Mouse (Mus musculus) stomach, embryonic 14.5 days (tissue): ENCODE measurements around the gene Oas1a. TPM values are rescaled to one million over a fixed set of nuclear protein-coding genes. Genes with fewer than 3 reads are reported as not detected.
"Not testable (repeated sequence)": the region's sequence is repeated elsewhere in the genome, so short reads cannot be mapped to it uniquely, and the experiment has no call there.

Experiments
- ATAC-seq: fragments of 200-750 bp; cut with Nextera tagmentation; 2 replicates; pipeline ENCODE4 v1.8.0; 2017; ENCODE audit warnings: low read depth, moderate TSS enrichment; ENCODE audit not compliant: insufficient number of reproducible peaks, insufficient read depth, low FRiP score
- H3K27ac ChIP-seq: fragments of 300-500 bp; sonication (generic); 2 replicates; pipeline ENCODE4 v1.5.1; 2014; ENCODE audit warnings: mild to moderate bottlenecking, low read length, moderate library complexity, mixed read lengths
- H3K27me3 ChIP-seq: fragments of 300-500 bp; sonication (generic); 2 replicates; pipeline ENCODE4 v1.6.1; 2014; ENCODE audit warnings: low read length, control low read depth, mixed read lengths; ENCODE audit not compliant: control insufficient read depth, insufficient read depth
- H3K36me3 ChIP-seq: fragments of 300-500 bp; sonication (generic); 2 replicates; pipeline ENCODE4 v1.6.1; 2014; ENCODE audit warnings: mild to moderate bottlenecking, control low read depth, low read length, moderate library complexity, mixed read lengths; ENCODE audit not compliant: control insufficient read depth, insufficient read depth
- H3K4me1 ChIP-seq: fragments of 300-500 bp; sonication (generic); 2 replicates; pipeline ENCODE4 v1.6.1; 2014; ENCODE audit warnings: low read length, control low read depth, mixed read lengths; ENCODE audit not compliant: control insufficient read depth, insufficient read depth
- H3K4me2 ChIP-seq: fragments of 300-500 bp; sonication (generic); replicated peaks from 2 replicates; pipeline ENCODE4 v1.6.1; 2014; ENCODE audit warnings: low read depth, low read length, control low read depth
- H3K4me3 ChIP-seq: fragments of 300-500 bp; sonication (generic); 2 replicates; pipeline ENCODE4 v1.5.1; 2014; ENCODE audit warnings: low read depth, low read length, control low read depth
- H3K9ac ChIP-seq: fragments of 300-500 bp; sonication (generic); replicated peaks from 2 replicates; pipeline ENCODE4 v1.6.1; 2014; ENCODE audit warnings: low read depth, mild to moderate bottlenecking, control low read depth, low read length, moderate library complexity, mixed read lengths
- H3K9me3 ChIP-seq: fragments of 300-500 bp; sonication (generic); 2 replicates; pipeline ENCODE4 v1.6.1; 2016; ENCODE audit warnings: low read depth, low read length, control low read depth; ENCODE audit not compliant: control insufficient read depth
- WGBS: fragments of 180-500 bp; shearing (Covaris S2); extraction: QIAGEN DNeasy Blood & Tissue Kit; methylation state at CpG from one replicate; pipeline ENCODE4 v1.1.7; 2014; 5-methylcytosine and 5-hydroxymethylcytosine counted together
- polyA plus RNA-seq: library from polyadenylated mRNA; unstranded; fragments of >200 nt; fragmentation: Nextera tagmentation; extraction: Ambion mirVana; gene quantifications from 2 replicates; pipeline ENCODE4 v1.2.1, GENCODE M21; 2014

Oas1a gene
- polyA plus RNA-seq, 1 experiment from 2014 or later = 2.2 TPM

GRCm38 (mm10) chr5:120926311-120926710, 19.0 kb upstream of the Oas1a start:
- not testable (repeated sequence) for H3K4me3 ChIP-seq, H3K27me3 ChIP-seq, ATAC-seq, H3K9ac ChIP-seq, H3K36me3 ChIP-seq, H3K4me1 ChIP-seq, H3K4me2 ChIP-seq, H3K27ac ChIP-seq, H3K9me3 ChIP-seq
- 46% methylated on average over 2 of the region's 2 CpGs for WGBS

- H3K4me3 ChIP-seq, H3K27ac ChIP-seq, H3K36me3 ChIP-seq, H3K4me1 ChIP-seq, H3K4me2 ChIP-seq, H3K9ac ChIP-seq, H3K9me3 ChIP-seq, ATAC-seq, H3K27me3 ChIP-seq: not testable (repeated sequence)
- WGBS = 67% methylated on average over 4 of the region's 4 CpGs
Measured at GRCm38 (mm10) chr5:120924520-120924919, 17.2 kb upstream of the Oas1a start.

- H3K4me2 ChIP-seq = no peak overlapping the region
- H3K27ac ChIP-seq = no peak overlapping the region
- no peaks in the 10 kb centered on the region for H3K9me3 ChIP-seq
- no peaks in the 10 kb centered on the region for H3K36me3 ChIP-seq
- WGBS = 68% methylated on average over 4 of the region's 4 CpGs
- no peak for ATAC-seq
- H3K9ac ChIP-seq = no peak overlapping the region
- no peaks in the 10 kb centered on the region for H3K4me1 ChIP-seq
- H3K4me3 ChIP-seq = no peak overlapping the region
- no peaks in the 10 kb centered on the region for H3K27me3 ChIP-seq
Measured at GRCm38 (mm10) chr5:120923969-120924368, 16.6 kb upstream of the Oas1a start.

- 81% methylated on average over 3 of the region's 3 CpGs for WGBS
- Histone ChIP-seq H3K4me1 (no peaks in the 10 kb centered on the region), H3K36me3 (no peaks in the 10 kb centered on the region), H3K9ac (no peak overlapping the region), H3K9me3 (no peaks in the 10 kb centered on the region), H3K27ac (no peak overlapping the region), H3K4me2 (no peak overlapping the region), H3K4me3 (no peak overlapping the region), H3K27me3 (no peaks in the 10 kb centered on the region)
- no peak for ATAC-seq
Measured at GRCm38 (mm10) chr5:120920296-120920695, 13.0 kb upstream of the Oas1a start.

GRCm38 (mm10) chr5:120919156-120919935, 12.0 kb upstream of the Oas1a start:
- not testable (repeated sequence) for ATAC-seq, H3K4me1 ChIP-seq
- 70% methylated on average over 2 of the region's 2 CpGs for WGBS

GRCm38 (mm10) chr5:120914204-120914603, 6.9 kb upstream of the Oas1a start, which contains the start of gene Oas1d:
Gene Oas1d (plus strand): TSS chr5:120914536.
- not testable (repeated sequence) for ATAC-seq, H3K36me3 ChIP-seq, H3K27me3 ChIP-seq, H3K4me3 ChIP-seq, H3K4me2 ChIP-seq, H3K9ac ChIP-seq, H3K27ac ChIP-seq, H3K9me3 ChIP-seq, H3K4me1 ChIP-seq
- 44% methylated on average over 8 of the region's 8 CpGs for WGBS

More at GRCm38 (mm10) chr5:120919156-120919935, 12.0 kb upstream of the Oas1a start:
- not testable (repeated sequence) for H3K27ac ChIP-seq, H3K4me2 ChIP-seq, H3K4me3 ChIP-seq, H3K27me3 ChIP-seq, H3K9ac ChIP-seq, H3K9me3 ChIP-seq, H3K36me3 ChIP-seq

- Histone ChIP-seq H3K36me3 (no peaks in the 10 kb centered on the region), H3K4me2 (no peak overlapping the region), H3K27ac (no peak overlapping the region), H3K27me3 (no peaks in the 10 kb centered on the region), H3K9ac (no peak overlapping the region), H3K4me1 (no peaks in the 10 kb centered on the region), H3K4me3 (no peak overlapping the region), H3K9me3 (no peaks in the 10 kb centered on the region)
- no peak for ATAC-seq
- WGBS = 51% methylated on average over 7 of the region's 7 CpGs
Measured at GRCm38 (mm10) chr5:120908196-120908920, 1.0 kb upstream of the Oas1a start.

- H3K9me3 ChIP-seq = no peaks in the 10 kb centered on the region
- no peak overlapping the region for H3K9ac ChIP-seq
- H3K4me1 ChIP-seq = no peaks in the 10 kb centered on the region
- H3K27ac ChIP-seq = no peak overlapping the region
- no peaks in the 10 kb centered on the region for H3K36me3 ChIP-seq
- WGBS = 92% methylated on average over 5 of the region's 5 CpGs
- no peaks in the 10 kb centered on the region for H3K27me3 ChIP-seq
- no peak overlapping the region for H3K4me2 ChIP-seq
- ATAC-seq = no peak
- no peak overlapping the region for H3K4me3 ChIP-seq
Measured at GRCm38 (mm10) chr5:120902056-120902455, 5.3 kb downstream of the Oas1a start.
